Mouse (Mus musculus): ENCODE measurements around the gene Fcho1. TPM values are rescaled to one million over a fixed set of nuclear protein-coding genes. Genes with fewer than 3 reads are reported as not detected.
"Not testable (repeated sequence)": the region's sequence is repeated elsewhere in the genome, so short reads cannot be mapped to it uniquely, and the experiment has no call there.

The Fcho1 gene
- polyA plus RNA-seq, 1 experiment, result 14.2 TPM

DNA sequence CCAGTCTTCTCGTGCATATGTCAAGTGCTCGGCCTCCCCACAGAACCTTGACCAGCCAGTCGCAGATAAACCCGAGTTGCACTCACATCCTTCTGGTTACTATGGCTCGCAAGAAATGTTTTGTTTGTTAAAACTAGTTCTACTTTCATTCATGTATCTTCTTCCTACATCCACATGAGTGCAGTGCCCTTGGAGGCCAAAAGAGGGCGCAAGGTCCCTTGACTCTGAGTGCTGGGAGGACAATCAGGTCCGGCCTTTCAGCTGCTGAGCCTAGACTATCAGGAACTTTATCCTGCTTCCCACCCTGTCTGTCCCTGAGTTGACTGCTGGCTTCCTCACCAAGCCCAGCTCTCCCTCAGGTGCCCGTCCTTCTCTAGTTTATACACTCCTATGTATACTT lies 17.6 kb downstream of the Fcho1 start:
- no peak overlapping the region for H3K4me3 ChIP-seq (replicated peaks)
- H3K36me3 ChIP-seq (ENCODE audit: control insufficient read depth), result peaks cover 57% of the 10 kb centered on the region
- H3K27me3 ChIP-seq (ENCODE audit: control insufficient read depth), result peaks cover 14% of the 10 kb centered on the region
- TF ChIP-seq TAL1 (IDR thresholded peaks at IDR 0.05; ENCODE audit: low read length) (no peak), GATA1 (IDR thresholded peaks at IDR 0.05; ENCODE audit: low read length) (no peak)
- no peaks in the 10 kb centered on the region for H3K9me3 ChIP-seq (ENCODE audit: control insufficient read depth, low read length)
- peaks cover 45% of the 10 kb centered on the region for H3K4me1 ChIP-seq (ENCODE audit: control insufficient read depth)

DNA sequence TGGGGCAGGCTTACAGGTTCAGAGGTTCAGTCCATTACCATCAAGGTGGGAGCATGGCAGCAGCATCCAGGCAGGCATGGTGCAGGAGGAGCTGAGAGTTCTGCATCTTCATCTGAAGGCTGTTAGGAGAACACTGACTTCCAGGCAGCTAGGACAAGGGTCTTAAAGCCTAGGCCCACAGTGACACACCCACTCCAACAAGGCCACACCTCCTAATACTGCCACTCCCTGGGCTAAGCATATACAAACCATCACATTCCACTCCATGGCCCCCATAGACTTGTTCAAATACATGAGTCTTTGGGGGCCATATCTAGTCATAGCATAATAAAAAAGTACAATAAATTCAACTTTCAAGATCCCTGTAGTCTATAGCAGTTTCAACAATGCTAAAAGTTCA lies 22.1 kb downstream of the Fcho1 start:
- Histone ChIP-seq H3K27me3 (ENCODE audit: control insufficient read depth) (peaks cover 38% of the 10 kb centered on the region), H3K4me3 (replicated peaks) (peak overlapping the region; percentile 80), H3K4me1 (ENCODE audit: control insufficient read depth) (peaks cover 73% of the 10 kb centered on the region)

DNA sequence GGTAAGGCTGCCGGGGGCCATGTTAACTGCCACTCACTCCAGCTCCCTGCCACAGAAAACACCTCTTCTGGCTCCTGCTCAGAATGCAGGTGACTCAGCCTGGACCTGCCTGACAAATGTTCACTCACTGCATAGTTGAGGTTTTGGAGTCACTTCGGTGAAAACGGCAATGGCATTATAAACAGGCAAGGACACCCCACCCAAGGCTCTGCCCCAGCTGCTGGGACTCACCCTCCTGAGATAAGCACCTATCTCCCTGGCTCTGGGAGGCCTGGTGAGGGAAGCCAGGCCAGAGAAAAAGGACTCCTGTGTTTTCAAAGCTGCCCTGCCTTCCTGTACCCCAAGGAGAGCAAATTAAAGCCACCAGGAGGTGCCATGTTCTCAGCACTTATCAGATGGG lies 22.6 kb downstream of the Fcho1 start:
- Histone ChIP-seq H3K4me1 (ENCODE audit: control insufficient read depth) (peaks cover 76% of the 10 kb centered on the region), H3K9me3 (ENCODE audit: control insufficient read depth, low read length) (no peaks in the 10 kb centered on the region), H3K36me3 (ENCODE audit: control insufficient read depth) (peaks cover 11% of the 10 kb centered on the region), H3K4me3 (replicated peaks) (peak overlapping the region; percentile 80), H3K27me3 (ENCODE audit: control insufficient read depth) (peaks cover 39% of the 10 kb centered on the region)
- TF ChIP-seq TAL1 (IDR thresholded peaks at IDR 0.05; ENCODE audit: low read length) (peak; percentile 57; the same call in 2 of the 3 replicates), GATA1 (IDR thresholded peaks at IDR 0.05; ENCODE audit: low read length) (peak; percentile 92)

More for the DNA sequence above, 22.1 kb downstream of the Fcho1 start:
- H3K9me3 ChIP-seq (ENCODE audit: control insufficient read depth, low read length), result not testable (repeated sequence)
- H3K36me3 ChIP-seq (ENCODE audit: control insufficient read depth), result peaks cover 14% of the 10 kb centered on the region

DNA sequence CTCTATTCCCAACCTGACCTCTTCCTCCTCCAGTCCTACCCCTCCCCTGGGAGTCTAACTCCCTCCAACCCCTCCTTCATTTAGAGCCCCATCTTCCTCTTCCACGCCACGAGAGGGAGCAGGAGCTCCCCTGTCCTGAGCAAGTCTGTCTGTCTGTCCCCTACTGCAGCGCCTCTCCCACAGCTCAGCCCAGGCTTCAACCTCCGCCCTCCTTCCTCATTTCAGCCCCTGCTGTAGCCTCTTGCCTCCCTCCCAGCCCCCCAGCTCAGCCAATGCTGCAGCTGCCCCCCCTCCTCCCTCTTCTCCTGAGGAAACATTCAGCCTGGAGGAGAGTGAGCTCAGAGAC lies 23.5 kb downstream of the Fcho1 start:
- TF ChIP-seq GATA1 (IDR thresholded peaks at IDR 0.05; ENCODE audit: low read length) (no peak), TAL1 (IDR thresholded peaks at IDR 0.05; ENCODE audit: low read length) (no peak)
- Histone ChIP-seq H3K9me3 (ENCODE audit: control insufficient read depth, low read length) (no peaks in the 10 kb centered on the region; the same call in 1 of the 2 replicates), H3K36me3 (ENCODE audit: control insufficient read depth) (peaks cover 5% of the 10 kb centered on the region), H3K4me1 (ENCODE audit: control insufficient read depth) (peaks cover 77% of the 10 kb centered on the region), H3K27me3 (ENCODE audit: control insufficient read depth) (peaks cover 42% of the 10 kb centered on the region), H3K4me3 (replicated peaks) (peak overlapping the region; percentile 80)

DNA sequence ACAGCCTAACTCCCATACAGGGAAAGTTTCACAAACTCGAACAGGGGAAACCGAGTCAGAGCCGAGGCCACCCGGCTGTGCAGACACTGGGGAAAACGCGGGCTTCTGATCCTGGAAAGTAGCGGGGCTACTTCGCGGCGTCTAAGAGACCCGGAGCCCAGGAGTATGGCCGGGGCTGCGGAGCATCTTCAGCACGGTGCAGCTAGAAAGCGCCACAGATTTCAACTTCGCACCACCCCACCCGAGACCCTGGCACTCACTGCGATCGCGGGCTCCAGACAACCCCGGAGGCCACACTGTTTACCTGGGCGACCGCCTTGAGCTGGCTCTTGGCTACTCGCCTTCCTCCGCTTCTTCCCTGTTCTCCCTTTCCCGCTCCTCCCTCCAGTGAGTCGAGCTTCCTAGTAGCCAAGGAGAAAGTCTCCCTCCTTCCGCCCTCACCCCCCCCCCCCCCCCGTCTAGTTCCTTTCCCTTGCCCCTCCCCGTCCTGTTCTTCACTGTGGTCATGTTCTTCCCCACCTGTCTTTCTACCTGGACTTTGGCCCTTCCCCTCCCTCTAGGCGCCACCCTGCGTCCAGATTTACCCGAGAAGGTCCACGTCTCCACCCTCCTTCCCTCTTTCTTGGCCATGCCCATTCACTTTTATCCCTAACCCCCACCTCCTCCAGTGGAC lies 24.0 kb downstream of the Fcho1 start, which contains the start of gene B3gnt3:
Gene B3gnt3 (minus strand): TSS at position 376 of the 673 bp plus-strand sequence.
- H3K4me1 ChIP-seq (ENCODE audit: control insufficient read depth), result peaks cover 79% of the 10 kb centered on the region
- no peaks in the 10 kb centered on the region; the same call in 1 of the 2 replicates for H3K9me3 ChIP-seq (ENCODE audit: control insufficient read depth, low read length)
- peaks cover 44% of the 10 kb centered on the region for H3K27me3 ChIP-seq (ENCODE audit: control insufficient read depth)
- peak within 1 kb of the TSS; percentile 80 for H3K4me3 ChIP-seq (replicated peaks)
- TF ChIP-seq TAL1 (IDR thresholded peaks at IDR 0.05; ENCODE audit: low read length) (no peak), GATA1 (IDR thresholded peaks at IDR 0.05; ENCODE audit: low read length) (no peak)
- 0 out of 2 replicates have a peak, but pooled peaks cover 4% of the 10 kb centered on the region for H3K36me3 ChIP-seq (ENCODE audit: control insufficient read depth)

DNA sequence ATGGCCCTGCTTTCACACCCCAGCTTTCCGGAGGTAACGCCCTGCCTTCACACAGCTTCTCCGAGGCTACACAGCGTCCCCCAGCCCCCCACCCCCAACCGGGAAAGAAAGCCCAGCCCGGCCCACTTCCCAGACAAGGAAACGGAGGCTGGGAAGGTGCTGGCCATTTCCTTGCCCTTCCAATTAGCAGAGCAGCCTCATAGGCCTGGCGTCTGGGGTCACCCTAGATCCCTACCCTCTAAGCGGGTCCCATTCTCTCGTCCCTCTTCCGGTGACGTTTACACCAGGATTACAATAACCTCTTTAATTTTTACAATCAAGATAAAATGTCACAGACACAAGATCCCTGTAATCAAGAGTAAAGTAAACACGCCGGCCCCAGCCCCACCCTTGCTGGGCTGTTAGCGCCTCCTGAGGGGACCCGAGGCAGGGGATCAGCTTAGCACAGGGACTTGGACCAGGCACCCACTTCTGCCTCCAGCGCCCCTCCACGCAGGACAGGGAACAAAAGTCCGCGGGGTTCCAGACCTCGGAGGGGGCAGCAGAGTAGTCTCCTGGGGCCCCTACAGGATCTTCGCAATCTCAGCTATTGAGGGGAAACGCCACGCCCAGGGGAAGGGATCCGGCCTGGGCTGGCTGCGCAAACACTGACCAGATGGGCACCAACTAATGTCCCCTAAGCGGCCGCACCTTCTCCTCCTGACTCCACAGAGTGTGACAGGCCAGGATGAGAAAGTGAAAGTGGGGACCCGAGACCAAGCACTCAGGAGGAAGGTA lies 24.8 kb downstream of the Fcho1 start:
- peaks cover 44% of the 10 kb centered on the region for H3K27me3 ChIP-seq (ENCODE audit: control insufficient read depth)
- peaks cover 79% of the 10 kb centered on the region for H3K4me1 ChIP-seq (ENCODE audit: control insufficient read depth)
- H3K9me3 ChIP-seq (ENCODE audit: control insufficient read depth, low read length), result no peaks in the 10 kb centered on the region; the same call in 1 of the 2 replicates
- H3K36me3 ChIP-seq (ENCODE audit: control insufficient read depth), result 0 out of 2 replicates have a peak, but pooled peaks cover 4% of the 10 kb centered on the region
- TF ChIP-seq TAL1 (IDR thresholded peaks at IDR 0.05; ENCODE audit: low read length), result no peak
- no peak for TF ChIP-seq GATA1 (IDR thresholded peaks at IDR 0.05; ENCODE audit: low read length)
- H3K4me3 ChIP-seq (replicated peaks), result peak overlapping the region; percentile 80

DNA sequence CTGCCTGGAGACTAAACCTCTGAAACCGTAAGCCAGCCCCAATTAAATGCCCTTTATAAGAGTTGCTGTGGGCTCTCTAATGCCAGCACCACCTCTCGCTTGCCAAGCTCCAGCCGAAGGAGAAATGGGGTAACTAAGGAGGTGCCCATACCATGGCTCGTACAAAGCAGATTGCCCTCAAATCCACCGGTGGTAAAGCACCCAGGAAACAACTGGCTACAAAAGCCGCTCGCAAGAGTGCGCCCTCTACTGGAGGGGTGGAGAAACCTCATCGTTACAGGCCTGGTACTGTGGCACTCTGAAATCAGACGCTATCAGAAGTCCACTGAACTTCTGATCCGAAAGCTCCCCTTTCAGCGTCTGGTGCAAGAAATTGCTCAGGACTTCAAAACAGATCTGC lies 30.1 kb downstream of the Fcho1 start:
- Histone ChIP-seq H3K36me3 (ENCODE audit: control insufficient read depth) (peaks cover 12% of the 10 kb centered on the region), H3K27me3 (ENCODE audit: control insufficient read depth) (peaks cover 71% of the 10 kb centered on the region), H3K4me1 (ENCODE audit: control insufficient read depth) (peaks cover 38% of the 10 kb centered on the region), H3K9me3 (ENCODE audit: control insufficient read depth, low read length) (peaks cover 17% of the 10 kb centered on the region)
- H3K4me3 ChIP-seq (replicated peaks), result not testable (repeated sequence)

DNA sequence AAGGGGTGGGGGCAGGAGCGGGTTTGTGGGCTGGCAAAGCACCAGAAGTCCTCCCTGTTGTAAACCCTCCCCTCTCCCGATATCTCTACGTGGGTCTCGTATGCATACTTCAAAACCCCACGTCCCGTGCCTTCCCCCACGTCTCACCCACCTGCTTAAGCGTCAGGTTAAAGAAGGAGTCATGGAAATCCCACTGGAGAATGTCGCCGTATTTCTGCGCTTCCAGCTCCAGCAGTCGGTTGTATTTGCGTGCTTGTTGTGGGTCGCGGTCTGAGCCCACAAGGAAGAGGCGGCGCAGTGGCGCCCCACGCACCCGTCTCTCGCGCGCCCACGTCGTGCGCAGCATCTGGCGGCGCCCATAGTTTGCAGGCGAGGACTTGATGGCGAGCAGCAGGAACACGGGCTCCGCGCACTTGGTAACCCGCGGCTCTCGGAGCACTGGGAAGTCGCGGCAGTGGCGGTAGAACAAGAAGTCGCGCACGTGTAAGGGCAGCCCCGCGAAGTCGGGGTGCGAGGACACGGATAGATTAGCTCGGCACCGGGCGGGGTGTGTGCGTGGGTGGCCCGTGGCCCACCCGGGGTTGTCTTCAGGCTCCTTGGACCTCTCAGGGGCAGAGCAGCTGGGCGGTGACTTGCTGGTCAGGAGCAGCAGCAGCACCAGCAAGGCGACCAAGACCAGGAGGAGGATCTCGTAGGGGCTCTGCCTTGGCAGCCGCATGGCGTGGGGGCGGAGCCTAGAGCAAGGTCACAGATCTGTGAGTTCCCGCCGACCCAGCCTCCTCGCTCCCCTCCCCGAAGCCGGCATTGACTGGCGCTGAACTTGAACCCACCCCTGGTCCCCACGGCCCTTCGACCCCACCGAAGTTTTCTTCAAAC lies 32.1 kb downstream of the Fcho1 start:
- TF ChIP-seq GATA1 (IDR thresholded peaks at IDR 0.05; ENCODE audit: low read length) (no peak), TAL1 (IDR thresholded peaks at IDR 0.05; ENCODE audit: low read length) (no peak)
- H3K4me3 ChIP-seq (replicated peaks), result no peak overlapping the region
- peaks cover 10% of the 10 kb centered on the region for H3K36me3 ChIP-seq (ENCODE audit: control insufficient read depth)
- peaks cover 21% of the 10 kb centered on the region for H3K4me1 ChIP-seq (ENCODE audit: control insufficient read depth)
- H3K27me3 ChIP-seq (ENCODE audit: control insufficient read depth), result peaks cover 78% of the 10 kb centered on the region
- H3K9me3 ChIP-seq (ENCODE audit: control insufficient read depth, low read length), result peaks cover 17% of the 10 kb centered on the region

DNA sequence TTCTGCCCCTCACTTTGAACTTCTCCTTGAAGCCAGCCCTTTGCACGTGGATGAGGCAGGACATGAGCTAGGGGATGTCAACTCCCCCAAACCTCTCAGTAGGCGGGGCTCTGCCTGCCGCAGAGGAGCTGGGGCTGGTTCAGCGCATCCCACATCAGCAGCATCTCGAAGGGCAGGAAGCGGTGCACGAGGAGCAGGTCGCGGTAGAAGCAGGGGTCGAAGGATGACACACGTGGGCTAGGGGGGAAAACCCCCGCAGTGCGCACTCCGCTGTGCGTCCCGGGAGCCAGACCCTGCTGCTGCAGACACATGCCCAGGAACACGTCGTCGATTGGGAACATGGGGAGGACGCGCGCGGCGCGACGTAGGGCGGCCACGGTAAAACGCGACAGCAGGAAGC lies 33.0 kb downstream of the Fcho1 start:
- TF ChIP-seq TAL1 (IDR thresholded peaks at IDR 0.05; ENCODE audit: low read length) (no peak), GATA1 (IDR thresholded peaks at IDR 0.05; ENCODE audit: low read length) (no peak)
- peaks cover 10% of the 10 kb centered on the region for H3K36me3 ChIP-seq (ENCODE audit: control insufficient read depth)
- H3K4me3 ChIP-seq (replicated peaks), result no peak overlapping the region
- peaks cover 13% of the 10 kb centered on the region for H3K4me1 ChIP-seq (ENCODE audit: control insufficient read depth)
- H3K27me3 ChIP-seq (ENCODE audit: control insufficient read depth), result peaks cover 86% of the 10 kb centered on the region
- H3K9me3 ChIP-seq (ENCODE audit: control insufficient read depth, low read length), result peaks cover 17% of the 10 kb centered on the region

Measured in erythroblast, embryonic 14.5 days (primary cell).